Mouse (Mus musculus) brain, embryonic 14.5 days (tissue): ENCODE results near the gene Nop2. TPM values are rescaled to one million over a fixed set of nuclear protein-coding genes. Genes with fewer than 3 reads are reported as not detected.
A peak's percentile ranks its signal among the peaks of the same experiment; 100 is the strongest.

ENCODE experiments used
- DNase-seq: peaks from one replicate; pipeline ENCODE4 v3.0.0-alpha.2; 2011; ENCODE audit warnings: low read depth
- CTCF ChIP-seq: fragments of 200-500 bp; IDR thresholded peaks from 2 replicates; pipeline ENCODE4 v1.5.1; 2012; ENCODE audit warnings: inconsistent platforms, mild to moderate bottlenecking, moderate library complexity, borderline replicate concordance; ENCODE audit not compliant: insufficient read depth, insufficient read length; ENCODE audit errors: extremely low read depth
- POLR2A ChIP-seq: fragments of 200-500 bp; IDR thresholded peaks from 2 replicates; pipeline ENCODE4 v1.6.1; 2012; ENCODE audit warnings: mild to moderate bottlenecking, inconsistent platforms, borderline replicate concordance; ENCODE audit not compliant: poor library complexity, insufficient read depth, insufficient read length, severe bottlenecking; ENCODE audit errors: extremely low read depth
- polyA plus RNA-seq: library from polyadenylated mRNA; depleted of rRNA; stranded (reverse); fragments of >200 nt; gene quantifications from 2 replicates; pipeline ENCODE4 v1.2.3, GENCODE M21; 2012

Nop2 gene
- polyA plus RNA-seq, 1 experiment: 34.6 TPM

GRCm38 (mm10) chr6:125096279-125096596, 35.5 kb upstream of the Nop2 start:
- no peak for TF ChIP-seq CTCF
- no peak for TF ChIP-seq POLR2A
- DNase-seq: no peak

- TF ChIP-seq POLR2A (no peak), CTCF (no peak)
- DNase-seq: peak; percentile 70
Observed at GRCm38 (mm10) chr6:125096597-125097345, 34.9 kb upstream of the Nop2 start.

GRCm38 (mm10) chr6:125097346-125097689, 34.4 kb upstream of the Nop2 start:
- TF ChIP-seq POLR2A (no peak), CTCF (no peak)
- DNase-seq: peak; percentile 39

- no peak for DNase-seq
- TF ChIP-seq CTCF: no peak
Observed at GRCm38 (mm10) chr6:125097951-125098350, 33.8 kb upstream of the Nop2 start.

GRCm38 (mm10) chr6:125098513-125098912, 33.2 kb upstream of the Nop2 start:
- no peak for DNase-seq

GRCm38 (mm10) chr6:125099421-125099971, 32.2 kb upstream of the Nop2 start:
- TF ChIP-seq POLR2A (no peak), CTCF (no peak)
- DNase-seq: peak; percentile 86

More at GRCm38 (mm10) chr6:125098513-125098912, 33.2 kb upstream of the Nop2 start:
- TF ChIP-seq POLR2A (no peak), CTCF (no peak)

GRCm38 (mm10) chr6:125101444-125101843, 30.3 kb upstream of the Nop2 start:
- TF ChIP-seq POLR2A (no peak), CTCF (no peak)
- no peak for DNase-seq

GRCm38 (mm10) chr6:125104223-125104622, 27.5 kb upstream of the Nop2 start:
- no peak for DNase-seq
- no peak for TF ChIP-seq POLR2A
- TF ChIP-seq CTCF: no peak

GRCm38 (mm10) chr6:125107705-125108104, 24.0 kb upstream of the Nop2 start:
- peak; percentile 44; the same call in 1 of the 2 replicates for TF ChIP-seq CTCF
- TF ChIP-seq POLR2A: no peak
- DNase-seq: no peak

GRCm38 (mm10) chr6:125109371-125109770, 22.3 kb upstream of the Nop2 start:
- no peak for TF ChIP-seq CTCF
- TF ChIP-seq POLR2A: no peak
- no peak for DNase-seq

GRCm38 (mm10) chr6:125110927-125111326, 20.8 kb upstream of the Nop2 start:
- peak; percentile 67 for DNase-seq
- TF ChIP-seq CTCF (peak; percentile 53; the same call in 1 of the 2 replicates), POLR2A (no peak)

GRCm38 (mm10) chr6:125112553-125112952, 19.2 kb upstream of the Nop2 start:
- TF ChIP-seq POLR2A: no peak
- no peak for TF ChIP-seq CTCF
- DNase-seq: no peak
